Mouse (Mus musculus) limb, embryonic 11.5 days (tissue): ENCODE results near the gene Gas2l3. TPM values are rescaled to one million over a fixed set of nuclear protein-coding genes. Genes with fewer than 3 reads are reported as not detected.

Experiments used
- ATAC-seq: fragments of 200-750 bp; cut with Nextera tagmentation; 2 replicates; pipeline ENCODE4 v1.8.0; 2017; ENCODE audit warnings: low read depth; ENCODE audit not compliant: insufficient number of reproducible peaks, low FRiP score, low TSS enrichment
- DNase-seq: peaks from one replicate; pipeline ENCODE4 v3.0.0-alpha.2; 2015; ENCODE audit warnings: low spot score
- H3K27ac ChIP-seq: fragments of 300-500 bp; sonication (generic); replicated peaks from 2 replicates; pipeline ENCODE4 v1.5.1; 2014; ENCODE audit warnings: low read depth, mild to moderate bottlenecking, low read length
- H3K27me3 ChIP-seq: fragments of 300-500 bp; sonication (generic); 2 replicates; pipeline ENCODE4 v1.6.1; 2014; ENCODE audit warnings: mild to moderate bottlenecking, low read length, mixed read lengths; ENCODE audit not compliant: control insufficient read depth, insufficient read depth
- H3K36me3 ChIP-seq: fragments of 300-500 bp; sonication (generic); 2 replicates; pipeline ENCODE4 v1.6.1; 2014; ENCODE audit warnings: mild to moderate bottlenecking, low read length, moderate library complexity, mixed read lengths; ENCODE audit not compliant: control insufficient read depth, insufficient read depth
- H3K4me1 ChIP-seq: fragments of 300-500 bp; sonication (generic); 2 replicates; pipeline ENCODE4 v1.6.1; 2014; ENCODE audit warnings: low read length, mixed read lengths; ENCODE audit not compliant: control insufficient read depth, insufficient read depth
- H3K4me2 ChIP-seq: fragments of 300-500 bp; sonication (generic); 2 replicates; pipeline ENCODE4 v1.6.1; 2014; ENCODE audit warnings: low read depth, mild to moderate bottlenecking, moderate library complexity; ENCODE audit not compliant: severe bottlenecking
- H3K4me3 ChIP-seq: fragments of 300-500 bp; sonication (generic); 2 replicates; pipeline ENCODE4 v1.5.1; 2014; ENCODE audit warnings: low read depth, low read length
- H3K9ac ChIP-seq: fragments of 300-500 bp; sonication (generic); 2 replicates; pipeline ENCODE4 v1.6.1; 2014; ENCODE audit warnings: mild to moderate bottlenecking, low read length
- H3K9me3 ChIP-seq: fragments of 300-500 bp; sonication (generic); 2 replicates; pipeline ENCODE4 v1.6.1; 2016; ENCODE audit warnings: low read length; ENCODE audit not compliant: control insufficient read depth
- WGBS: fragments of 180-500 bp; shearing (Covaris S2); extraction: QIAGEN DNeasy Blood & Tissue Kit; methylation state at CpG from one replicate; pipeline ENCODE4 v1.1.7; 2014; 5-methylcytosine and 5-hydroxymethylcytosine counted together
- polyA plus RNA-seq: library from polyadenylated mRNA; unstranded; fragments of >200 nt; fragmentation: Nextera tagmentation; extraction: Ambion mirVana; gene quantifications from 2 replicates; pipeline ENCODE4 v1.2.1, GENCODE M21; 2014

Gene Gas2l3
- polyA plus RNA-seq, 1 experiment from 2014 or later: 9.6 TPM

- Histone ChIP-seq H3K9ac (no peak overlapping the region), H3K27ac (no peak overlapping the region), H3K4me1 (no peaks in the 10 kb centered on the region), H3K27me3 (no peaks in the 10 kb centered on the region), H3K9me3 (no peaks in the 10 kb centered on the region), H3K4me3 (no peak overlapping the region), H3K4me2 (no peak overlapping the region), H3K36me3 (no peaks in the 10 kb centered on the region)
- DNase-seq: no peak
- 76% methylated on average over 4 of the region's 4 CpGs for WGBS
- no peak for ATAC-seq
Measured at GRCm38 (mm10) chr10:89377750-89378149, 66.0 kb downstream of the Gas2l3 start.

- 26% methylated on average over 1 of the region's 1 CpGs for WGBS
Measured at GRCm38 (mm10) chr10:89370051-89370450, 73.7 kb downstream of the Gas2l3 start.

GRCm38 (mm10) chr10:89358933-89359332, 84.8 kb downstream of the Gas2l3 start:
- H3K27me3 ChIP-seq: no peaks in the 10 kb centered on the region
- H3K9ac ChIP-seq: no peak overlapping the region
- H3K4me1 ChIP-seq: no peaks in the 10 kb centered on the region
- no peak overlapping the region for H3K27ac ChIP-seq
- ATAC-seq (no peak), DNase-seq (no peak)
- H3K4me3 ChIP-seq: no peak overlapping the region
- no peak overlapping the region for H3K4me2 ChIP-seq
- H3K9me3 ChIP-seq: no peaks in the 10 kb centered on the region
- no peaks in the 10 kb centered on the region for H3K36me3 ChIP-seq
- WGBS: 73% methylated on average over 3 of the region's 3 CpGs

More at GRCm38 (mm10) chr10:89370051-89370450, 73.7 kb downstream of the Gas2l3 start:
- Histone ChIP-seq H3K27me3 (no peaks in the 10 kb centered on the region), H3K36me3 (no peaks in the 10 kb centered on the region), H3K4me1 (no peaks in the 10 kb centered on the region), H3K4me3 (no peak overlapping the region), H3K9ac (no peak overlapping the region), H3K27ac (no peak overlapping the region), H3K4me2 (no peak overlapping the region), H3K9me3 (no peaks in the 10 kb centered on the region)
- DNase-seq (no peak), ATAC-seq (no peak)

Other genes with a start within 250 kb of the Gas2l3 start
- gene Ano4, start 99.2 kb downstream of the Gas2l3 start, polyA plus RNA-seq: 0.68 and 0.96 TPM in 2 replicates
- gene Nr1h4, start 89.6 kb upstream of the Gas2l3 start, polyA plus RNA-seq: not detected in 2 replicates
- not detected in 2 replicates for gene Slc17a8, start 177.3 kb upstream of the Gas2l3 start, polyA plus RNA-seq
- 14.6 and 20.4 TPM in 2 replicates for gene Scyl2, start 242.3 kb upstream of the Gas2l3 start, polyA plus RNA-seq